Mouse (Mus musculus) heart, adult 9 months (tissue): ENCODE data around the gene Grk3.

Experiments
- DNase-seq, 2 experiments: peaks; one replicate each; pipeline ENCODE4 v3.0.0; 2022; ENCODE audit warnings: low spot score in 2 of 2

Grk3 gene

DNA sequence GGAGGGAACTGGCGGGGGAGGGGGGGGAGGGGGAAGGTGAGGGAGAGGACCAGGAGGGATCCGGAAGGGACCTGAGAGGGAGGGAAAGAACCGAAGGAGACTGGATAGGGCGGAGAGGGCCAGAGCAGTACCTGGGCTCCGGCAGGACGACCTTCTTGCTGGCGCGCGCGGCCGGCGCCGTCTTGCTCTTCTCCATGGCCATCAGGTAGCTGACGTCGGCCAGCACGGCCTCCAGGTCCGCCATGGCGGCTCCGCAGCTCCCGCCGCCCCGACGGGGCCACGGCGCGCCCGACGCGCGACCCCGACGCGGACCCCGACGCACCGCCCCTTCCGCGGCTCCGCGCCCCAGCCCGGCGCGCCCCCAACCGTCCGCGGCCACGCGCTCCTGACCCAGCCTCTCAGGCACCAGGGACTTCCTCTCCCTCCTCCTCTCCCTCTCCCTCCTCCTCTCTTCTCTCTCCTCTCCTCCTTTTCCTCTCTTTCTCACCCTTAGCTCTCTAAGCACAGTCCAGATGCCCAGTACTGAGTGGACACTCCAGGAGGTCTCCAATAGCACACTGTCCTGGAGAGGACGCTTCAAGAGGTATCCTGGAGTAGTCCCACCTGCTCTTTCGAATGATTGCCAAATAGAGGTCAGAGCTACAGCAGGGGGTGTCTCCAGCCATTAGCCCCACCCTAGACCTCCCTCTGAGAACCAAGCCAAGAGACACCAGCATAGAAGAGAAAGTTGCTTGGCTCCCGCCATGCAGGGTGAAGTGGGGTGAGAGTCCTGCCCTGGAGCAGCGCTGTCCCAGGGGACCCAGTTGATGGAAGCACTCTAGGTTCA is at the start of gene Grk3:
Gene Grk3 (minus strand): TSS at position 556 of the 826 bp plus-strand sequence.
- peak; percentile 35 to 54 for DNase-seq

- peak; percentile 62 to 74 for DNase-seq
Measured at GRCm38 (mm10) chr5:113054308-113054707, 38.7 kb upstream of the Grk3 start.

- no peak for DNase-seq
Measured at GRCm38 (mm10) chr5:113050581-113051185, 35.1 kb upstream of the Grk3 start.

- DNase-seq: no peak
Measured at GRCm38 (mm10) chr5:113049876-113050275, 34.3 kb upstream of the Grk3 start.

- no peak for DNase-seq
Measured at GRCm38 (mm10) chr5:113045511-113046273, 30.1 kb upstream of the Grk3 start.

- peak; percentile 19 to 42 for DNase-seq
Measured at GRCm38 (mm10) chr5:113043531-113043930, 27.9 kb upstream of the Grk3 start.

- DNase-seq: peak; percentile 29 to 36
Measured at GRCm38 (mm10) chr5:113041567-113042071, 26.0 kb upstream of the Grk3 start.

- DNase-seq: no peak
Measured at GRCm38 (mm10) chr5:113040776-113041175, 25.2 kb upstream of the Grk3 start.

DNA sequence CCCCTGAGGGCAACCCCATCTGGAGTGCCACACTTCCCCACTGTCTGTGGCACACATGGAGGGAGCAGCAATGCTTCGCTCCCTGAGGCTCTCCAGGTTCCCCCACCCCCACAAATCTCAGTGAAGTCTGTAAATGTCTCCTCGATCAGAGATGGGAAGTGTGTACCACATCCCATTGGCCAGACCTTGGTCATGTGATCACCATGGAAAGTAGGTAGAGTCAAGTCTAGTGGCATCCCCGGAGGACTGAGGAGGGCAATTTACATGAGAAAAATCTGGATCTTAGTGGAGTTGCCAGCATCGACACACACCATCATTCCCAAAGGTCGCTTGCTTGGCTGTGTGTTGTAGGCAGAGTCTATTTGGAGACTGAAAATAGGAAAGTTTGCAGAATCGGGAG is 23.0 kb upstream of the Grk3 start:
- no peak for DNase-seq

GRCm38 (mm10) chr5:113035094-113036047 is 19.8 kb upstream of the Grk3 start:
- DNase-seq: no peak

GRCm38 (mm10) chr5:113031201-113031754 is 15.7 kb upstream of the Grk3 start:
- no peak for DNase-seq

GRCm38 (mm10) chr5:113030082-113030481 is 14.5 kb upstream of the Grk3 start:
- DNase-seq: no peak

DNA sequence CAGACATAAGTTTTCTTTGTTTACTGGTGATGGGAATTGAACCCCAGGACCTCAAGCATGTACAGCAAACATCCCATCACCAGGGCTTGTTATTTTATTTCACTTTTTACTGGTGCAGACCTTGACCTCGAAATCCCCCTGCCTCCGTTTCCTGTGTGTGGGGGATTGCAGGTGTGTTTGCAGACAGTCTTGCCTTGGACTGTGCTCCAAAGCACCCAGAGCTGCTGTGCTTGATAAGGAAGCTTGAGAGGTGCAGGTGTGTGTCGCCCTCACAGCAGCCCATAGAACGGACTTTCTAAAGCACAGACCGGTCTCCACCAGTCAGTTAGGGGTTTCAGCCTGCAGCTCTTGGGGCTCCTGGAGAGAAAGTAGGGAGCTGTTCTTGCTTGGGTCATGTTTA is 11.1 kb upstream of the Grk3 start:
- no peak for DNase-seq

- DNase-seq: peak; percentile 31 to 36
Measured at GRCm38 (mm10) chr5:113024154-113024764, 8.7 kb upstream of the Grk3 start.

GRCm38 (mm10) chr5:113018190-113018589 is 2.6 kb upstream of the Grk3 start:
- no peak for DNase-seq

GRCm38 (mm10) chr5:113017004-113017403 is 1.4 kb upstream of the Grk3 start:
- DNase-seq: no peak

GRCm38 (mm10) chr5:113014808-113015235 is 769 bp downstream of the Grk3 start:
- DNase-seq: no peak

DNA sequence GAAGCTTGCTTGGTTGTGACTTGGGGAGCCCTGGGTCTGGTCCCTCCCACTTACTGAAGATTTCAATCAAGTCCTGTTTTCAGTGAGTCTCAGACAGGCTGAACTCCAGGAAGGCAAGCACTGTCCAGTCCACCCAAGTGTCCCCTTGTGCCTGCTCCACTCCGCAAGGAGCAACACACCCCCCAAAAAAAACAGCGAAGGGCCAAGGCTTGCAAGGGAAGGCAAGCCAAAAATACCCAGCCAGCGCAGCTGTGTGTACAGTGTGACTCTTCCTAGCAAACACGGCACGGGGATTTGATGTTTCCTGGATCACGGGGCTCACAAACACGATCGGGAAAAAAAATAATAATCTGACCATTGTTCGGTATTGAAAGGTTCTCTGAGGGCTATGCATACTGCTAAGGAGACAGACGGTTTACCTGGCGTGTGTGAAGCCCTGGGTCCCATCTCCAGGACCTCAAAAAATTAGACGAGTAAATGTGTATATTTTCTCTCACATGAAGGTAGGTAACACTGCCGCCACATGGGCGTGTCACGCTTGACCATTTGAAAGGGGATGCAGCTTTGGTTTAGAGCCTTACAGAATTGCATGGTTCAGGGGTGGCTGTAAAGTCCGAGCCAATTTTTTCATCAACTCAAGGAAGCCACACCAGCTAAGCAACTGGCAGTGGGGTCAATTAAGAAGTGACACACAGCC is 1.3 kb downstream of the Grk3 start:
- no peak for DNase-seq

- no peak for DNase-seq
Measured at GRCm38 (mm10) chr5:113011926-113012325, 3.7 kb downstream of the Grk3 start.
